Mouse (Mus musculus): ENCODE results near the gene Olfr764-ps1.
"Not testable (repeated sequence)": the region's sequence is repeated elsewhere in the genome, so short reads cannot be mapped to it uniquely, and the experiment has no call there.

Gene Olfr764-ps1

GRCm38 (mm10) chr10:129039796-129040195 lies at the start of gene Olfr764-ps1:
Olfr764-ps1 (minus strand) TSS chr10:129039896.
- no peak for DNase-seq (ENCODE audit: inconsistent ontology term)

- DNase-seq (ENCODE audit: inconsistent ontology term): not testable (repeated sequence)
These were observed 43.1 kb upstream of the Olfr764-ps1 start, which contains the start of gene Olfr767 for GRCm38 (mm10) chr10:129082810-129083209. Olfr767 (minus strand) TSS chr10:129082910.

- DNase-seq (ENCODE audit: inconsistent ontology term): no peak
These were observed 29.2 kb upstream of the Olfr764-ps1 start, which contains the start of gene Olfr766-ps1 for GRCm38 (mm10) chr10:129068877-129069276. Olfr766-ps1 (minus strand) TSS chr10:129068977.

- not testable (repeated sequence) for DNase-seq (ENCODE audit: inconsistent ontology term)
These were observed 10.2 kb upstream of the Olfr764-ps1 start, which contains the start of gene Olfr765 for GRCm38 (mm10) chr10:129049898-129050297. Olfr765 (minus strand) TSS chr10:129049998.

- DNase-seq (ENCODE audit: inconsistent ontology term): no peak
These were observed 11.4 kb downstream of the Olfr764-ps1 start for GRCm38 (mm10) chr10:129028343-129028742.

GRCm38 (mm10) chr10:129026018-129026662 lies 13.6 kb downstream of the Olfr764-ps1 start:
- DNase-seq (ENCODE audit: inconsistent ontology term): peak; percentile 32

- no peak for DNase-seq (ENCODE audit: inconsistent ontology term)
These were observed 16.4 kb downstream of the Olfr764-ps1 start for GRCm38 (mm10) chr10:129023319-129023718.

GRCm38 (mm10) chr10:129014477-129014876 lies 25.2 kb downstream of the Olfr764-ps1 start:
- DNase-seq (ENCODE audit: inconsistent ontology term): no peak

GRCm38 (mm10) chr10:129011511-129011910 lies 28.2 kb downstream of the Olfr764-ps1 start:
- not testable (repeated sequence) for DNase-seq (ENCODE audit: inconsistent ontology term)

GRCm38 (mm10) chr10:129010288-129010841 lies 29.3 kb downstream of the Olfr764-ps1 start, which contains the start of gene Olfr763:
Olfr763 (plus strand) TSS chr10:129010791.
- DNase-seq (ENCODE audit: inconsistent ontology term): no peak

- DNase-seq (ENCODE audit: inconsistent ontology term): no peak
These were observed 35.4 kb downstream of the Olfr764-ps1 start for GRCm38 (mm10) chr10:129004032-129004920.

- no peak for DNase-seq (ENCODE audit: inconsistent ontology term)
These were observed 43.1 kb downstream of the Olfr764-ps1 start for GRCm38 (mm10) chr10:128996523-128997040.

- DNase-seq (ENCODE audit: inconsistent ontology term): no peak
These were observed 43.9 kb downstream of the Olfr764-ps1 start for GRCm38 (mm10) chr10:128995796-128996195.

- no peak for DNase-seq (ENCODE audit: inconsistent ontology term)
These were observed 48.7 kb downstream of the Olfr764-ps1 start for GRCm38 (mm10) chr10:128990994-128991393.

- not testable (repeated sequence) for DNase-seq (ENCODE audit: inconsistent ontology term)
These were observed 49.4 kb downstream of the Olfr764-ps1 start for GRCm38 (mm10) chr10:128990129-128990850.

- DNase-seq (ENCODE audit: inconsistent ontology term): not testable (repeated sequence)
These were observed 50.6 kb downstream of the Olfr764-ps1 start, which contains the start of gene Olfr9 for GRCm38 (mm10) chr10:128989131-128989530. Olfr9 (plus strand) TSS chr10:128989431.
